Mouse (Mus musculus): ENCODE measurements around the gene Senp3.
A peak's percentile ranks its signal among the peaks of the same experiment; 100 is the strongest.
"Not testable (repeated sequence)": the region's sequence is repeated elsewhere in the genome, so short reads cannot be mapped to it uniquely, and the experiment has no call there.

Gene Senp3

DNA sequence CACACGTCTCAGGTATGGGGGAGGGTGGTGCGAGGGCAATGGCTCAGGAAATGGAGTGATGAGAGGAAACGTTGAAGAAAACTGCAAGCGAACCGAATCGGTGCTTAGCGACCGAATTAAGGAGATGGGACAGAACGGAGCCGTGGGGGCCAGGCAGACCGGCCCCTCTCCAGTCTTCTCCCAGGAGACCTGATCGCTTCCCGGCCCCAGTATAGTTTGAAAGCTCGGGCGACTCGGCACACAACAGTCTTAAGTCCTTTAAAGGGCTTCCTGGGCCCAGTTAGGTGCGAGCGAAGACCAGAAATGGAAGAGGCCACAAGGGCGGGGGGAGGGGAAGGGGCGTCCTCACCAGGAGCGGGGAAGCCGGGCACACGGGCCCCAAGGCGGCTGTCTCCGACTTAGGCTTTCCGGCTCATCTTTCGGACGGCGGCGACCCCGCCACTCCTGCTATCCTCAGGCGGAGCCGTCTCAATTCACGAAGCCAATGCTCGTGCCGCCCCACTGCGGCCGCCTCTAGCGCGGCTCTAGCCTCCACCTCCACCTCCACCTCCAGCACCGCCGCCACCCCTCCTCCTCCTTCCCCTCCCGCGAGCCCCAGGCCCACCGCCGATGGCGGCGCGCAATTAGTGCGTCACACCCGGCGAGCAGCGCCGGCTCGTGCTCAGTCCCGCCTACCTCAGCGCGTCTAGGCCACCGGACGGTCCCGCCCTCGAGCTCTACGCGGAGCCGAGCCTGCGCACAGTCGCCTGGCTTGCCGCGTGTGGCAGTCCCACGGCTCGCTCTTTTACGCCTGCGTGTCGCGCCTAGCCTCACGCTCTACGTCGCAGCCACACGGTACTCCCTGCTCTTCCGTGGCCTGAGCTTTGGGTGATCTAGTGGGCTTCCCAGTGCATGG lies at the start of gene Senp3:
Senp3 (minus strand) TSS at position 771 of the 895 bp plus-strand sequence.
- DNase-seq (ENCODE audit: extremely low spot score, low read depth, low spot score): peak; percentile 86

DNA sequence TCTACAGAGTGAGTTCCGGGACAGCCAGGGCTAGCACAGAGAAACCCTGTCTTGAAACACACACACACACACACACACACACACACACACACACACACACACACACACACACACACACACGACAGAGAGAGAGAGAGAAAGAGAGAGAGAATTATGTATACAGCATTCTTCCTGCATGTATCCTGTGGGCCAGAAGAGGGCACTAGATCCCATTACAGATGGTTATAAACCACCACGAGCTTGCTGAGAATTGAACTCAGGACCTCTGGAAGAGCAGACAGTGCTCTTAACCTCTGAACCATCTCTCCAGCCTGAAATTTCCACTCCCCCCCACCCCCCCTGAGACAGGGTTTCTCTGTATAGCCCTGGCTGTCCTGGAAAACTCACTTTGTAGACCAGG lies 49.5 kb upstream of the Senp3 start:
- DNase-seq (ENCODE audit: extremely low spot score, low read depth, low spot score): not testable (repeated sequence)

DNA sequence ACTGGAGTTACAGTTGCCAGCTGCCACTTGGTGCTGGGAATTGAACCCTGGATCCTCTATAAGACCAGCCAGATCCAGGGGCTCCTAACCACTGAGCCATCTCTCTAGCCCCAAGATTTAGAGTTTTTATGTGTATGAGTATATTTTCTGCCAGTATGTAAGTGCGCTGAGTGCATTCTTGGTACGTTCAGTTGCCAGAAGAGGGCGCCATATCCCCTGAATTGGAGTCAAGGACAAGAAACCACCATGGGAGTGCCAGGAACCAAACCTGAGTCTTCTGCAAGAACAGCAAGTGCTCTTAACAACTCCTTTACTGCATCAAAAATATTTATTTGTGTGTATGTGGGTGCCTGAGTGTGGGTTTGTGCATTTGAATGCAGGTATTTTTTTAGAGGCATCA lies 47.2 kb upstream of the Senp3 start:
- peak; percentile 24 for DNase-seq (ENCODE audit: extremely low spot score, low read depth, low spot score)

DNA sequence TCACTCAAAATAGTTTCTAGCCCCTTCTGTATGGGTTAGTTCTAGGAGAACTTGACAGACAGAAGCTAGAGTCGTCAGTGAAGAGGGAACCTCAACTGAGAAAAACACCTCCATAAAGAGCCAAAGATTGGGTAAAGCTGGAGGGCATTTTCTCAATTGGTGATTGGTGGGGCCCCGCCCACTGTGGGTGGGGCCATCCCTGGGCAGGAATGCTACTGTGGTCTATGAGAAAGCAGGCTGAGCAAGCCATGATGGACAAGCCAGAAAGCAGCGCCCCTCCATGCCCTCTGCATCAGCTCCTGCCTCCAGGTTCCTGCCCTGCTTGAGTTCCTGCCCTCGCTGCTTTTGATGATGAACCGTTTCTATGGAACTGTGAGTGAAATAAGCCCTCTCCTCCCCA lies 44.1 kb upstream of the Senp3 start:
- no peak for DNase-seq (ENCODE audit: extremely low spot score, low read depth, low spot score)

DNA sequence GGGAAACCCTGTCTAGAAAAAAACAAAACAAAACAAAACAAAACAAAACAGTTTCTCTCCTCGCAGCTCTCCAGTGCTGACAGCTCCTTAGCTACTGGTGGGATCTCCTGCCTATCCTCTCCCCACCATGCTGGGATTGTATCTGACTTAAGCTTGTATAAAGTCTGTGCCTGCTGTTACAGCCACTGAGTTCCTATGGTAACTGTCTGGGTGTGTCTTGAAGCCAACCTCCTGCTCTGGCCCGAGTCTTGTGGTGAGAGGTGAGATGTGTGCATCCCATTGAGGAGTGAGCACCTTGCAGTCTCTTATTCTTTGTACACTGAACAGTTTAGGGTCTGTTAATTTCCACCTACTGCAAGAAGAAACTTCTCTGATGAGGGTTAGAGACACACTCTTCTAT lies 41.2 kb upstream of the Senp3 start:
- DNase-seq (ENCODE audit: extremely low spot score, low read depth, low spot score): no peak

DNA sequence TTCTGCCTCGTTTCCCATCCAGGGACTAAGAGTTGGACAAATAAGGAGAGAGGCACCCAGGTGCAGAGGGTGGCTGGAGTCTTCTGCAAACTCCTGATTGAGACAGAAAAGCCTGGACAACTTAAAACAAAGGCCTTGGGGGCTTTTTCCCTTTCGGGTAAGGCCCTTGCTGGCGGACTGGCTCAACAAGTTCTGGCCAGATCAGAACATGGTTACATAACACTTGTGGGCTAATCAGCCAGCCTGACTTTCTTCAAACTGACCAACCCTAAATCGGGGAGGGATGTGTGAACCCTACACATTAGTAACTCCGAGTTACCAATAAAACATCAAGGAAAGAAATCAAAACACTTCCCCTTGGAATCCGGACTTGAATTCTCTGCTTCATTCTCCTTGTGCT lies 39.0 kb upstream of the Senp3 start:
- DNase-seq (ENCODE audit: extremely low spot score, low read depth, low spot score): no peak

DNA sequence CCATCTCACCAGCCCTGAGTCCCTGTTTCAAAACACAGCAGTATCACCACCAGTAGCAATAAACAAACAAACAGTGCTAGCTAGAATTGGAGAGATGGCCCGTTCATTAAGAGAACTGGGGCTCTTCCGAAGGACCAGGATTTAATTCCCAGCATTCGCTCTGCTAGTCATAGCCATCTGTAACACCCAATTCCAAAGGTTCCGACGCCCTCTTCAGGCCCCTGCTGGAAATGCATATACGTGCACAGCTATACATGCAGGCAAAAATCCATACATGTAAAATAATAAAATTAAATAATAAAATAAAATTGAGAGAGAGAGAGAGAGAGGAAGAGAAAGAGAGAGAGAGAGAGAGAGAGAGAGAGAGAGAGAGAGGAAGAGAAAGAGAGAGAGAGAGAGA lies 37.5 kb upstream of the Senp3 start:
- no peak for DNase-seq (ENCODE audit: extremely low spot score, low read depth, low spot score)

DNA sequence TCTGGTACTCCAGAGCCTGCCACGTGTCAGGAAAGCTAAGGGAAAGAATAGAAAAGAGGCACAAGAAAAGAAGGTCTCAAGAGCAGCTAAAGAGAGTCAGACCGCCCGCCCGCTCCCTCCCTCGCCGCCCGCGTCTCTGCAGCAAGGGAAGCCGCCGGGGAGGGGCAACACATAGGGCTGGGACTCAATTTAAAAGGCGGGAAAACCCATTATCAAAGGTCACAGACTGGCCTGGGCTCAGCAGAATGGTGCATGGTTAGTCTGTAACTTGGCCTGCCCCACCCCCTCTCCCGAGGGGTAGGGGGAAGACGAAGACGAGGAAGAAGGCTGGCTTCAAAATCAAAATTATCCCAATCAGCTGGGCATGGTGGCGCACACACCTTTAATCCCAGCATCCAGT lies 36.8 kb upstream of the Senp3 start:
- no peak for DNase-seq (ENCODE audit: extremely low spot score, low read depth, low spot score)

DNA sequence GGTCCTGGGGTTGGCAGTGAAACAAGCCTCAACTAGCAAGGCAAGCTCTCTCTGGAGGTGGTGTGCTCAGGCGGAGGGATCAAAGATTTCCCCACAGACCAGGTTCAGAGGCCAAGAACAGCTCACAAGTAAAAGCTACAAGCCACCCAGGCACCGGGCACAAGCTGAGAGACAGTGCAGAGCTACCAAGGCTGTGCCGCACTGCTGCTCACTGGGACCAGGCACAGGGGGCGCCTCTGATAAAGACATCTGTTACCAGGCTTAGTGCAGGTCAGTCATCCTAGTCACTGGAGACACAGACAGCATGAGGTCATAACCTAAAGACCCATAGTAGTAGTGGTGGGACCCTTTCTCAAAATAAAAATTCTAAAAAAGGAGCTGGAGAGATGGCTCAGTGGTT lies 35.1 kb upstream of the Senp3 start:
- no peak for DNase-seq (ENCODE audit: extremely low spot score, low read depth, low spot score)

DNA sequence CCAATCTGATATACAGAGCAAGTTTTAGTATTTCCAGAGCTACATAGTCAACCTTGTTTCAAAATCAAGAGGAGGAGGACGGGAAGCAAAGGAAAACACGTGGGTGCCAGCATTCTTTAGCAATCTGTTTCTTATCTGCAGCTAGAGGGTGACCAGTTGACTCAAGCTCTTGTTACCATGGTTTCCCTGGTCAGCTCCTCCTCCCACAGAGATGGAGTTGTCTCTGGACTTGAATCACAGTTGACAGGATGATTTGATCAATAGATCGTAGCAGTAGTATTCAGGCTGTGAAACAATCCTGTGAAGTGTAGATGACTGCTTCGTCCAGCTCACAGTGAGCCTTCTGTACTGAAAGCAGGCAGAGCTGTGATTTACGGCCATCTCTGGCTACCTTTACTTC lies 34.0 kb upstream of the Senp3 start:
- peak; percentile 46 for DNase-seq (ENCODE audit: extremely low spot score, low read depth, low spot score)

DNA sequence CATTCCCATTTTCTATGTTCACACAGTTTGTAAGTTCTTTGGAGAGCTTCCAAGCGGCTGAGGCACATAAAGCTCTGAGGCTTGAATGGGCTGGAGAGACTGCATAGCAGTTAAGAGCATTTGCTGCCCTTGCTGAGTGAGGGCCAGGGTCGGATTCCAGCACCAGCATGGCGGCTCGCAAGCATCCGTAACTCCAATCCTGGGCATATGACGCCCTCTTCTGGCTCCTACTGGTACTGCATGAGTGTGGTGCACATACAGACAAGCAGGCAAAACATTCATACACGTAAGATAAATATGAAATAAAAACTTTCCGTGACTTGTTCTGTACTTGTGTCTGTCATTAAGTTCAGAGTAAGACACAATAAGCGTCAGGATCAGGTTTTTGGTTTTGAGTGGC lies 33.6 kb upstream of the Senp3 start:
- peak; percentile 31 for DNase-seq (ENCODE audit: extremely low spot score, low read depth, low spot score)

DNA sequence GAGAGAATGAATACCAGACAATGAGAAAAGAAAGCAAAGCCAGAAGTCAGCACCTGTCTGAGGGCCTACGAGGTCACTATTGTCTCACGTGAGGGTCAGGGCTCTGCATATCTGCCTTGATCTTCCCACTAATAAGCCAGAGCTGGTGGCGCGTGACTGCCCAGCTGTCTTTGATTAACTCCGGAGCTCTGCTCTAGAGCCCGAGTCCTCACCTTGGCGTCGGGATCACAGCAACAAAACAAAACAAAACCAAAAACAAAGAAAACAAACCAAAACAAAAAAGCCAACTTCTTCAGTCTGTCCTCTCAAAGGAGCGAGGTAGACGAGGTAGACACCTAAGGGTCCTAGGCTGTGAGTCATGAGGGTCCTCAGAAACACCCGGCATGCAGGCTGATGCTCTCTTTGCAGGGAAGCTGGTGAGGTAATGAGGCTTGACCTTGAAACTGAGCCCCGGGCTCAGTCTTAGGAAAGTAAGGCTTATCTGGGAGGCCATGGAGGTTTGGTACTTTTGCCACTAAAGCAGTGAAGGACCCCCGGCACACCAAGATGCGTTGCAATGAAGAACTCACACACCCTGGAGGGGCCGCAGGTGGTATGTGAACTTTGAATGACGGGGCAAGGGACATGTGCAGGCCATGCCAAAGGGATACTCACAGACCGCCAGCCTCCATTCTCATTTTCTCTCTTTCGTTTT lies 32.9 kb upstream of the Senp3 start:
- DNase-seq (ENCODE audit: extremely low spot score, low read depth, low spot score): peak; percentile 76

DNA sequence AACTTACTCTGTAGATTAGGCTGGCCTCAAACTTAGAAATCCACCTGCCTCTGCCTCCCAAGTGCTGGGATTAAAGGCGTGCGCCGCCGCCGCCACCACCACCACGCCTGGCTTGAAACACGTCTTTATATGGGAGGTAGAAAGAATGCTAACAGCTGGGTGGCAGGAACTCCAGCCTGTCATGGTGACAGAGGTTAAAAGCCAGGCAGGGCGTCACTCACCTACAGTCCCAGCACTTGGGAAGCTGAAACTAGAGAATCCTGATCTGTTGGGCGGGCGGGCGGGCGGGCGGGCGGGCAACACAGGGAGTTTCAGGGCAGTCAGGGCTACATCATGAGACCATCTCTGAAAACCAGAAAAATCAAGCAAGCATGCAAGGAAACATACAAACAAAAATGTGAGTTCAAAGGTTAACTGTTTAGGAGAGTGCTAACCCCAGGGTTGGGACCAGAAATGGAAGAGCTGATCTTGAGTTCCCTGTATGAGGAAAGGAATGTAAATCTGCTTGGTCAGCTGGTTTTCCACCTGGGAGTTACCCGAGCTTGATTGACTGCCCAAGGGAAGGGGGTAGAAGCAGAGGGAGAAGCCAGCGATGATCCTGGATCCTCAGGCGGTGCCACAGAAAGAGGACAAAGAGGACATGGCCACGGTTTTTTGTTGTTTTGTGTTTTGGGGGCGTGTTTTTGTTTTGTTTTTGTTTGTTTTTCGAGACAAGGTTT lies 31.2 kb upstream of the Senp3 start:
- DNase-seq (ENCODE audit: extremely low spot score, low read depth, low spot score): no peak

DNA sequence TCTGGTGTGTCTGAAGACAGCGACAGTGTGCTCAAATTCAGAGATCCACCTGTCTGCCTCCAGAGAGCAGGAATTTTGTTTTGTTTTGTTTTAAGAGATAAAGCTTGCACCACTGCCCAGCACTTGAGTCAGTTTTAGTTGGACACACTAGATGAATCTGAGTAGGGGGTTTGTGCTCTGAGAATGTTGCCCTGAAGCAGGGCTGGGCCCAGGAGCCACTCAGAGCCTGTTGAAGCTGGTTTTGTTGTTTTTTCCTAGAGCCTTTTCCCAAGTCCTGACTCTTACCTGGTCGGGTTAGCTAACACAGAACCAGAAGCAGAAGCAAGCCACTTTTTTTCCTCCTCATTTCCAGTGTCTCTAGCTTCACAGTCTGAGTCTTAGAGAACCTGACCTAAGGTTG lies 29.2 kb upstream of the Senp3 start:
- DNase-seq (ENCODE audit: extremely low spot score, low read depth, low spot score): no peak

DNA sequence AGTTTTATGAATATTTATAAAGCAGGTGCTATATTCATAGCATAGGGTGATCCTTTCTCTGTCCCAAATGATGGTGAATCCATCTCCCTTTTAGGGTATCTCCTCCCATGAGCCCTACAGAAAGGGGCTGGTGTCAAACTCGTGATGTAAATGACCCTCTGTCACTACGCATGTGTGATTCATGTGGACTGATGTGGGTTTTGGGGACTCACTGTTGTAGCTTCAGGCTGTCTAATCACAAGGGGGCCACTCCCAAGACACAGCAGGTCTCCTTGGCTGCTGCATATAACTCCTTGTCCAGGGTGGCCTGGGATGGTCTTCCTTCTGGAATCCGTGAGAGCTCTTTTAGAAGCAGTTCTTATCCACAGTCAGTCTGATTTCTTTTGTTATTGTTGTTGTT lies 28.6 kb upstream of the Senp3 start:
- DNase-seq (ENCODE audit: extremely low spot score, low read depth, low spot score): no peak

DNA sequence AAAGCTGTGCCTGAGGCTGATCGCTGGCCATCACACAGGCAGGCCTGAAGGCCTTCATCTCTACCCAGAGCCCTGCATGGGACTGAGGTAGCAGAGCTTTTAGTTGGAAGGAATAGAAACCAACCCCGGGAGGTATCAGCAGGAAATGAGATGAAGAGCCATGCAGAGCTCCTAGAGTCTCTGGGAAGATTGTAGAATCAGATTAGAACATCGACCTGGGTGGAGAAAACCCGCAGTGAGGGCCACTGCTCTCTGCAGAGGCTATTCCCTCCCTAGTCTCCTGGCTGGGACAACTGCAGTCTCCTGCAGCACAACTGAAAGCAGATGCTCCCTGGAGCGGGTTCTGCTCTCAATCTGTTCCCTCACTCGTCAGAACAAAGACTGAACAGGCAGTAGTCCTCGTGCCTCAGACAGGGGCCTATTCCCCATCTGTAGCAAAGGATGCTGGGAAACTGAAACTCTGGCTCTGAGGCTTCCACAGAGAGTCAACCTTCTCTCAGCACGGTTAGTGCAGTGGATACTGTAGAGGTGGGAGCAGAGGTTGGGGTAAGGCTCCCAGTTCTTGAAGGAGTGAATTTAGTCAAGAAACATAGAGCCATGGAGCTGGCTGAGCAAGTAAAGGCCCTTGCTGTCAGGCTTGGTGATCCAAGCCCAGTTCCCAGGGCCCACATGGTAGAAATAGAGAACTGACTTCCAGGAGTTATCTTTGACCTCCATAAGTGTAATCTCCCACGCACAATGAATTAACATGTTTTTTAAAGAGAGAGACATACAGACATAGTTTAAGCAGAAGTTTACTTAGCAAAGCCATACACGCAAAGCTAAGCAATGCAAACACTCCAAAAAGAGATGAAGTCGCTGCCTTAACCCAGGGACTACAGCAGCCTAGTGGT lies 27.9 kb upstream of the Senp3 start:
- DNase-seq (ENCODE audit: extremely low spot score, low read depth, low spot score): no peak

DNA sequence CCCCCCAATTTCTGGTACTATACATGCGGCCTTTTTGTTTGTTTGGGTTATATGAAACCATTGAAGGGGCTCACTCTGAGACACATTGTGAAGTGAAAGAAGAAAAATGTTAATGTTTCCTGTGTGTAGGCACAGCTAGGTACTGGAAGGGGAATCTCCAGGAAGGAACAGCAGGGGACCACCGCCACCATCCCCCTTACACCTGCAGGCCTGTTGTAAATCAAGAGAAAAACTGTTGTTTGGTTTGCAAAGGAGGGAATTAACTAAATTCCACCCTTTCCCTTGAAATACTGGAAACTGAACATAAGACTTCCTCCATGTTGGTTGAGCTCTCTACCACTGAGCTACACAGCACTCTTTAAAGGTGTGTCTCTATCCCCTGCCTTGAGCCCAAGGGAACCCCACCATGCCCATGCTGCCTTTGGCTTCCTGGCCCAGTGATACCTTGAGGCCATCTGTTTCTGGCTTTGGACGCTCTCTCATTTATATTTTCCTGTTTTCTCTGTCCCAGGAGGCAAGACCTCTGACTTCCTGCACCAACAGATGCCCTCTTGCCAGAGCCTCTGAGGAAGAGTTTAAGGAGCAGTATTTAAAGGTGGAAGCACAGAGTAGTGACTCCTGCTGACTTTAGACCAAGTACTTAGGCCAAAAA lies 26.9 kb upstream of the Senp3 start:
- no peak for DNase-seq (ENCODE audit: extremely low spot score, low read depth, low spot score)

DNA sequence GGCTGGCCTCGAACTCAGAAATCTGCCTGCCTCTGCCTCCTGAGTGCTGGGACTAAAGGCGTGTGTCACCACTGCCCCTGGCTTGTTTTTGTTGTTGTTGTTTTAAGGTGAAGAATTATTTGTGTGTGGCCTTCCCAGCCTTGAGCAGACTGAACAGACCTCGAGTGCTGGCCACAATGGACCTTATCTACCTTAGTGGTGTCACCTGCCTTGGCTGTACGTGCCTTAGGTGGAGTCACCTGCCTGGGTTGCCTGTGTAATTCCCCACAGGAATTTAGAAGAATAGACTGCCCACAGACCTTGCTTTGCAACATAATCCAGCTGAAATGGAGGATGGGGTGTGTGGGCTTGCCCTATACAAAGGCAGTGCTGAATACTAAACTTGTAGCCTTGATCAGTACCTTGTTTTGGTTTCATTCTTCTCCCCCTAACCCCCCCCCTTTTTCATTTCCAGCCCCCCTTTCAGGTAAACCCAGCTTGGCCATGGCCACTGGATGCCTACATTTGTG lies 26.0 kb upstream of the Senp3 start:
- no peak for DNase-seq (ENCODE audit: extremely low spot score, low read depth, low spot score)

DNA sequence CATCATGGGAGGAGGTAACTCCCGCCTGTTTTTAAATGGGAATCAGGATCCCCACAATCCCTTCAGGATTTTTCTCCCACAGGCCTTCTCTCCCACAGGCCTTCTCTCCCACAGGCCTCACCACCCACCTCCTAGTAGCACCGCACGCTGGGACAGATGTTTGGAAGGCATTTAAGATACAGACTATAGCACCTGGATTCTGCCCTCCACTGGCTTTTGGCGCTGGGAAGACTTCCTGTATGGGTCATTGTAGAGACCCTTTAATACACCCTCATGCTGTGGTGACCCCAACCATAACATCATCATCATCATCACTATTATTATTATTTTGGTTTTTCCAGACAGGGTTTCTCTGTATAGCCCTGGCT lies 25.6 kb upstream of the Senp3 start:
- DNase-seq (ENCODE audit: extremely low spot score, low read depth, low spot score): no peak

All from hindlimb bud, embryonic 11.5 days (tissue).